Mouse (Mus musculus) embryo, embryonic 10 days (tissue): ENCODE results near the gene Zcchc14.

Source experiments
- DNase-seq: peaks from one replicate; pipeline ENCODE4 v3.0.0-alpha.2; 2015; ENCODE audit warnings: low spot score

Zcchc14 gene

GRCm38 (mm10) chr8:121663101-121663500 lies 10.4 kb upstream of the Zcchc14 start:
- no peak for DNase-seq

GRCm38 (mm10) chr8:121661631-121662357 lies 9.1 kb upstream of the Zcchc14 start:
- no peak for DNase-seq

- no peak for DNase-seq
These were observed 7.9 kb upstream of the Zcchc14 start for GRCm38 (mm10) chr8:121660602-121661001.

GRCm38 (mm10) chr8:121654966-121655494 lies 2.3 kb upstream of the Zcchc14 start:
- no peak for DNase-seq

GRCm38 (mm10) chr8:121654131-121654530 lies 1.4 kb upstream of the Zcchc14 start:
- DNase-seq, result no peak

DNA sequence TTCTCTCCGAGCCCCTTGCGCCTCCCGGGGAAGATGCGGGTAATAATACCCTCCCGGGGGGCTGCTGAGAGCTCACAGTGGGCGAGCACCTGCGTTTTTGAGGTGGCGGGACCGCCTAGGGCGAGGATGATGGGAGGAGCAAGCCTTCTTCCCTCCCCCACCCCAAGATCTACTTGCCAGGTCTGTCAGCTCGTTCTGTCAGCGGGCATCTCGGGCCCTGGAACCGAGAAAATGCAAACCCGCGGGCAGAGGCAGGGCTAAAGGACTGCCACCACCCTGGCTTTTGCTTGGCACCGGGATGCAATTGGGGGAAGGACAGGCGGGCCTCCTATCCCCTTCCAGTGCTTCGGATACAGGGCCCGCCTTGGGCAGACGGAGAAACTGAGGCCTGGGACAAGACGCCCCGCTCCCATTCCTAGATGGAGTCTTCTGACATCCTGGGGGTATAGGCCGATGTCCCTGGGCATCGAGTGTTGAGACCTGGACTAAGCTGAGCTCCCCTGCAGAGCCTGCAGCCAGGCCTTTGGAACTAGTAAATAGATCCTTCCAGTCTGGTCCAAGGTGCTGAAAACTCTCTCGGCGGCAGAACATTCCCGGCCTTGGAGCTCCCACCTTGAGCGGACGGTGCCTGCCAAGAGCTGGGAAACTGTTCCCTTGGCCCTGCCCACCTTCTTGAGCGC lies 779 bp upstream of the Zcchc14 start:
- DNase-seq, result peak; percentile 49

- DNase-seq, result peak; percentile 72
These were observed 783 bp downstream of the Zcchc14 start for GRCm38 (mm10) chr8:121651874-121652361.

DNA sequence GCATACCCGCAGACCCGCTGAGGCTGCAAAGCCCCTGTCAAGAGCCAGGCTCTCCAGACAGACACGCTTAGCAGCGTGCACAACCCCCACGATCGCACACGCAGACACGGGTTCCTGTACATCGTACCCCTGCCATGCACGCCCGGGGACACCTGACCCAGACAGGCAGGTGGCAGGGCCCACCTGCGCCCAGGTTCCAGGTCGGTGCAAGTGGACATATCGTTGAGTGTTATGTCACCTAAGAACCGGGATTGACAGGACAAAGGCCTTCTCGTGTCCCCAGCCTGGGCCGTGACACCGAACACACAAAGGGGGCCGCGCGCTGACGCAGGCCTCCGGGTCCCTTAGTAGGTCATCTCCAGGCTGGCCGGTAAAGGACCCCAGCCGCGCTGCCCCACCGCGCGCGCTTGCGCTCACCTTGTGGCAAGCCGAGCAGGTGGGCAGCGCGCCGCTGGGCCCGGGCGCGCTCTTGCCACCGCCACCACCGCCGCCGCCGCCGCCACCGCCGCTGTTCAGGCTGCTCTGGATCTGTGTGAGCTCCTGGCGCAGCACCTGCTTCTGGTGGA lies 1.3 kb downstream of the Zcchc14 start:
- no peak for DNase-seq

DNA sequence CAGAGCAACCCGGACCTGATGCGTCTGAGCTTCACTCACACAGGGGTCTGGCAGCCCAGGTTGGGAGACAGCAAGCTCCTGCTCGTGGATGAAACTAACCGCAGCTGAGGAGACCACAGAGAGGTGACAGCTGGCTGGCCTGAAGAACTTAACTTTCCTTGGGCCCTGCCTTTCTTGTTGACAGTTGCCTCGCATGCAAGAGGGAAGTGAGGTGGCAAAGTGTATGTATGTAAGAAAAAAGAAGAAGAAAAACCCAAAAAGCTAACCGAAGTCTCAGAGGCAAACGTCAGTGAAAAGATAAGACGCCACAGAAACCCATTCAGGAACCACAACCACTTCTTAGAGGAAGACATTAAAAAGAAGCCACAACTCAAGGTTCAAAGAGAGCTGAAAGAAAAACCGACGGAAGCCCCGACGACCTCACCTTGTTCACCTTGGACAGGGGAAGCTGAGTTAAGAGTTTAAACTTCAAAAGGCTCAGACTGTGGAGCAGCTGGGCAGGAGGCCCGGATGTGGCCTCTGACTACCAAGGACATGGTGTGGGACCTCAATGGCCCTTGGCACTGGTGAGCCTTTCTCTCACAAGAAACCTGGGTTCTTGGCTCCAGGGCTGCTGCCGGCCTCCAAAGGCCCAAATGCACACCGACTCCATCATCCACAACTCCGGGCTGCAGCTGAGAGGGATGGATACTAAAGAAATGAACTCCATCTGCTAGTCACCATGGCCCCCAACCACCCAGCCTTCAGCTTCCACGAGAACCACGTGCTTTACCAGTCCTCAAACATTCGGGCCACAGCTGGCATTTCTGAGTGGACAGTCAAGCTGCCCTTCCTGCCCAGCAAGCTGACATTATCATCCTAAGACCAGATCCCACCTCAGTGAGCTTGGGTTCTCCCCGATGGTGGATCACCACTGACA lies 2.1 kb downstream of the Zcchc14 start:
- DNase-seq, result no peak

GRCm38 (mm10) chr8:121649904-121650303 lies 2.8 kb downstream of the Zcchc14 start:
- no peak for DNase-seq

- DNase-seq, result no peak
These were observed 3.3 kb downstream of the Zcchc14 start for GRCm38 (mm10) chr8:121649423-121649822.

DNA sequence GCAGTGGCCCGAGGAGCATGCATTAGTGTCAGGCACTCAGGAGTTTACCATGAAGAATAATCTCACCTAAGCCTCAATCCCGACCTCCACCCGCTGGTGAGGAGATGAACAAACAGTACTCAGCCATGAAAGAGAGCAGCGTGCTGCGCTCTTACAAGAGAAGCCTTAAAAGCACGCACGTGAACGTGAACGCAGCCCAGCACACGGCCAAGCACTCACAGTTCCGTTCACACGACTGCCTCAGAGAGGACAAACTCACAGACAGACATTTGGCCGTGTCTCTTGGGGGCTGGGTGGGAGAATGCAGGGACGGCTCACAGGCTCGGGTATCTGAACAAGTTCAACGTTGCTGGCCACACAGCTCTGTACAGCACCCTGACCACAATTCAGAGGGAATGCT lies 4.2 kb downstream of the Zcchc14 start:
- DNase-seq, result no peak

GRCm38 (mm10) chr8:121647511-121648215 lies 5.0 kb downstream of the Zcchc14 start:
- DNase-seq, result no peak

GRCm38 (mm10) chr8:121643384-121643783 lies 9.3 kb downstream of the Zcchc14 start:
- no peak for DNase-seq

DNA sequence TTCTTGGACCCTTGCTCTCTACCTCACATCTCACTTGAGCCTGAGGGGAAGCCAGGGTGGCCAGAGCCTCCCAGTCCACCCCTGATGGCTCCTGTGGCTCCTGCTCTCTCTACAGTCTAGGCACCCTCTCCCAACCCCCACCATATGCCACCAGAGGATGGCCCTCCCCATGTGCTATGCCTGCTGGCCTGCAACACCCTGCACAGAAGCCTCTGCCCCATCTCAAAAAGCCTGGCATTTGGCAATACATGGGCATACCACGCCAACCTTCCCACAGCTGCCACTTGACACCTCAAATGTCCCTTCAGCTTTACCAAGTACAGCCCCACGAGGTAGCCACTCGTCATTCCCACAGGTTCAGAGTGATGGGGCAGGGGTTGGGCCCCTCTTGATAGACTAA lies 9.9 kb downstream of the Zcchc14 start:
- DNase-seq, result no peak

- DNase-seq, result no peak
These were observed 16.5 kb downstream of the Zcchc14 start for GRCm38 (mm10) chr8:121636180-121636579.

DNA sequence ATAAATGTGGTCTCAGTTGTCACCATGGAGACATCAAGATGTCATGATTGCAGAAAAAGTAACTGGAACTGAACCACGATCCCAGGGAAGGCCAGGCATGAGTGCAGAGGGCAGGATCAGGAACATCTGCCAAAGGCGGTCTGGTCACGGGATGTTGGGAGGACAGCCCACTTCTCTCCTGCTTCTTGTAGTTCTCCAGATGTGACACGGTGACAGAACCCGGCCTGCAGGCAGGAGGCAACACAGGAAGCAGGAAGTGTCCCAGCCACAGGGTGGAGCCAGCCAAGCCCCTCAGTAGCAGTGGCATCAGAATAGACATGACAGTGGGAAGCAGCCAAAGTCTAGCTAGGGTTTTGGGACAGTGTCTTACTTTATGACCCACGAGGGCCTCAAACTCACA lies 17.2 kb downstream of the Zcchc14 start:
- no peak for DNase-seq

DNA sequence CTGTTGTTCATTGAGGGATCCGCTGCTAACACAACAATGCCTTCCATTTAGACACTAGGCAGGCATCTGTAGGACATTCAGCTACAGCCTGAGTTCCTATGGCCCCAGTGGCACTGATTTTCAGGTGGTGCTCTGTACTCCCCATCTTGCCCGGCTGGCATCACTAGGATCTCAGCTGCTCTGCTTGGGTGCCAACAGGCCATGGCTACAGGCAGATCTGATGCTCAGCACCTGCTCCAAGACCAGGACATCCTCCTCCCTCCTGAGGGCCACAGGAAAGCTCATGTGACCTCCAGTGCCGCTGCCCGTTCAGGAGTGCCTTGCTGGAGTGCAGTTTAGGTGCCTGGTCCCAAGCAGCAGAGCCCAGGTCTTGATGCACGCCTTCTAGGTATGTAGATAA lies 20.3 kb downstream of the Zcchc14 start:
- DNase-seq, result no peak

- peak; percentile 25 for DNase-seq
These were observed 21.0 kb downstream of the Zcchc14 start for GRCm38 (mm10) chr8:121631645-121632071.

GRCm38 (mm10) chr8:121628681-121629080 lies 24.0 kb downstream of the Zcchc14 start:
- DNase-seq, result no peak

GRCm38 (mm10) chr8:121623043-121623442 lies 29.7 kb downstream of the Zcchc14 start:
- no peak for DNase-seq
